8 mouse cellular contexts compared by ENCODE assay signal in genomic region chr1:135259128-135259436, GRCm38 (mm10). TPM values are rescaled to one million over a fixed set of nuclear protein-coding genes. Genes with fewer than 3 reads are reported as not detected.
DNase-seq lines count a peak whose midpoint lies in the region; ATAC-seq and TF ChIP-seq lines count a peak whose summit lies in the region.

No protein-coding gene starts in this region.

- peaks cover 36% of the 10 kb centered on the region for H3K27me3 ChIP-seq in heart, embryonic 12.5 days (replicated peaks)
- no peaks in the 10 kb centered on the region for H3K27me3 ChIP-seq in kidney, embryonic 16.5 days (ENCODE audit: insufficient read depth, low read length)
- no peaks in the 10 kb centered on the region; the same call in 1 of the 2 replicates for H3K27me3 ChIP-seq in liver, embryonic 11.5 days (replicated peaks; ENCODE audit: control insufficient read depth, insufficient read depth, low read length)

- peak; percentile 91 for ATAC-seq in CD4-positive, CD25-positive, alpha-beta regulatory T cell, adult 4 months
- ATAC-seq in erythroblast, adult 5-6 weeks (replicated peaks; ENCODE audit: low FRiP score, poor library complexity, severe bottlenecking) = peak; percentile 87
- ATAC-seq in heart, embryonic 12.5 days (ENCODE audit: insufficient number of reproducible peaks, low FRiP score) = peak; percentile 65
- ATAC-seq in kidney, embryonic 16.5 days (ENCODE audit: low FRiP score, low TSS enrichment) = peak; percentile 80
- peak; percentile 78 for ATAC-seq in liver, embryonic 11.5 days (replicated peaks; ENCODE audit: low FRiP score)

- peak; percentile 78; the same call in 1 of the 2 replicates for TF ChIP-seq CTCF in brain, embryonic 14.5 days (IDR thresholded peaks at IDR 0.05; ENCODE audit: borderline replicate concordance, extremely low read depth, insufficient read depth, insufficient read length)

- H3K4me2 ChIP-seq in heart, embryonic 12.5 days = peak overlapping the region; percentile 71
- H3K4me2 ChIP-seq in kidney, embryonic 16.5 days (replicated peaks; ENCODE audit: low read depth, low read length) = peak overlapping the region; percentile 53
- H3K4me2 ChIP-seq in liver, embryonic 11.5 days = peak overlapping the region; percentile 66

- WGBS in heart, embryonic 12.5 days = 2% methylated on average over 10 of the region's 10 CpGs
- WGBS in kidney, embryonic 16.5 days = under 1% methylated on average over 10 of the region's 10 CpGs
- under 1% methylated on average over 10 of the region's 10 CpGs for WGBS in liver, embryonic 11.5 days

- peak; percentile 94 for DNase-seq in brain, embryonic 14.5 days (ENCODE audit: low read depth)
- peak; percentile 80 for DNase-seq in liver, embryonic 11.5 days (ENCODE audit: low spot score)
- DNase-seq in natural killer cell, adult 2 months (ENCODE audit: low spot score in 2 of 2) = peak; percentile 67 to 74
- peak; percentile 35 for DNase-seq in telencephalon, adult 2 months (ENCODE audit: low read depth, low spot score)

- H3K9me3 ChIP-seq in heart, embryonic 12.5 days (replicated peaks) = no peaks in the 10 kb centered on the region
- H3K9me3 ChIP-seq in kidney, embryonic 16.5 days (ENCODE audit: low read length) = no peaks in the 10 kb centered on the region
- no peaks in the 10 kb centered on the region for H3K9me3 ChIP-seq in liver, embryonic 11.5 days (ENCODE audit: control insufficient read depth, low read length)

- no peak overlapping the region for H3K27ac ChIP-seq in heart, embryonic 12.5 days (ENCODE audit: poor library complexity, severe bottlenecking)
- H3K27ac ChIP-seq in kidney, embryonic 16.5 days (ENCODE audit: low read length) = peak overlapping the region; percentile 90
- H3K27ac ChIP-seq in liver, embryonic 11.5 days (ENCODE audit: low read depth, low read length) = peak overlapping the region; percentile 29; the same call in 1 of the 2 replicates

- H3K9ac ChIP-seq in heart, embryonic 12.5 days = peak overlapping the region; percentile 58
- peak overlapping the region; percentile 59 for H3K9ac ChIP-seq in kidney, embryonic 16.5 days (replicated peaks; ENCODE audit: low read length)
- H3K9ac ChIP-seq in liver, embryonic 11.5 days (ENCODE audit: low read depth, low read length) = peak overlapping the region; percentile 55

- peaks cover 28% of the 10 kb centered on the region for H3K36me3 ChIP-seq in heart, embryonic 12.5 days
- peaks cover 13% of the 10 kb centered on the region for H3K36me3 ChIP-seq in kidney, embryonic 16.5 days (ENCODE audit: insufficient read depth, low read length)
- peaks cover 3% of the 10 kb centered on the region for H3K36me3 ChIP-seq in liver, embryonic 11.5 days (ENCODE audit: control insufficient read depth, insufficient read depth, low read length)

- H3K4me3 ChIP-seq in heart, embryonic 12.5 days = peak overlapping the region; percentile 31
- peak overlapping the region; percentile 48 for H3K4me3 ChIP-seq in kidney, embryonic 16.5 days (ENCODE audit: low read length)
- H3K4me3 ChIP-seq in liver, embryonic 11.5 days (ENCODE audit: low read depth, low read length) = peak overlapping the region; percentile 28; the same call in 1 of the 2 replicates

- H3K4me1 ChIP-seq in heart, embryonic 12.5 days (replicated peaks) = peaks cover 28% of the 10 kb centered on the region
- H3K4me1 ChIP-seq in kidney, embryonic 16.5 days (ENCODE audit: insufficient read depth, low read length) = peaks cover 11% of the 10 kb centered on the region; the same call in 1 of the 2 replicates
- H3K4me1 ChIP-seq in liver, embryonic 11.5 days (replicated peaks; ENCODE audit: control insufficient read depth, insufficient read depth, low read length) = peaks cover 7% of the 10 kb centered on the region; the same call in 1 of the 2 replicates

- no peak for TF ChIP-seq POLR2A in brain, embryonic 14.5 days (IDR thresholded peaks at IDR 0.05; ENCODE audit: borderline replicate concordance, extremely low read depth, insufficient read depth, insufficient read length, poor library complexity, severe bottlenecking)

RNA-seq across cellular contexts. Expression of gene Elf3, which starts 0.7 kb away (rescaled TPM):
- not detected for polyA plus RNA-seq in CD4-positive, CD25-positive, alpha-beta regulatory T cell, adult 4 months (2017; shearing (Covaris generic))
- 0.15 and 0.20 TPM in 2 replicates for polyA plus RNA-seq in brain, embryonic 14.5 days (2012; rRNA removed)
- total RNA-seq in erythroblast, adult 5-6 weeks (2015; ENCODE audit: low replicate concordance) = not detected in 2 replicates
- not detected in 2 replicates for total RNA-seq in erythroblast, adult 5-6 weeks (2017; ENCODE audit: low replicate concordance)
- 0.48 and 0.91 TPM in 2 replicates for polyA plus RNA-seq in heart, embryonic 12.5 days (2016; fragmentation: Nextera tagmentation; extraction: Ambion mirVana)
- polyA plus RNA-seq in kidney, embryonic 16.5 days (2015; fragmentation: Nextera tagmentation; extraction: Ambion mirVana) = 41.8 and 44.1 TPM in 2 replicates
- 2.0 and 2.4 TPM in 2 replicates for polyA plus RNA-seq in liver, embryonic 11.5 days (2014; fragmentation: Nextera tagmentation; extraction: Ambion mirVana)

RNA-seq across cellular contexts. Expression of gene Rnpep, which starts 24.8 kb away (rescaled TPM):
- polyA plus RNA-seq in CD4-positive, CD25-positive, alpha-beta regulatory T cell, adult 4 months (2017; shearing (Covaris generic)) = 10 to 100 TPM; 34.5 to 45.6 TPM
- polyA plus RNA-seq in brain, embryonic 14.5 days (2012; rRNA removed) = 41.0 and 54.0 TPM in 2 replicates
- total RNA-seq in erythroblast, adult 5-6 weeks (2015; ENCODE audit: low replicate concordance) = 19.4 and 26.9 TPM in 2 replicates
- 15.3 and 18.6 TPM in 2 replicates for total RNA-seq in erythroblast, adult 5-6 weeks (2017; ENCODE audit: low replicate concordance)
- polyA plus RNA-seq in heart, embryonic 12.5 days (2016; fragmentation: Nextera tagmentation; extraction: Ambion mirVana) = 61.0 and 62.0 TPM in 2 replicates
- 89.8 and 91.8 TPM in 2 replicates for polyA plus RNA-seq in kidney, embryonic 16.5 days (2015; fragmentation: Nextera tagmentation; extraction: Ambion mirVana)
- 64.5 and 67.4 TPM in 2 replicates for polyA plus RNA-seq in liver, embryonic 11.5 days (2014; fragmentation: Nextera tagmentation; extraction: Ambion mirVana)

RNA-seq across cellular contexts. Expression of gene Timm17a, which starts 54.5 kb away (rescaled TPM):
- polyA plus RNA-seq in CD4-positive, CD25-positive, alpha-beta regulatory T cell, adult 4 months (2017; shearing (Covaris generic)) = 100 to 1,000 TPM; 197 to 215 TPM
- polyA plus RNA-seq in brain, embryonic 14.5 days (2012; rRNA removed) = 38.2 and 44.8 TPM in 2 replicates
- 15.8 and 34.1 TPM in 2 replicates for total RNA-seq in erythroblast, adult 5-6 weeks (2015; ENCODE audit: low replicate concordance)
- total RNA-seq in erythroblast, adult 5-6 weeks (2017; ENCODE audit: low replicate concordance) = 3.3 TPM in 2 replicates
- polyA plus RNA-seq in heart, embryonic 12.5 days (2016; fragmentation: Nextera tagmentation; extraction: Ambion mirVana) = 350 and 368 TPM in 2 replicates
- 201 and 206 TPM in 2 replicates for polyA plus RNA-seq in kidney, embryonic 16.5 days (2015; fragmentation: Nextera tagmentation; extraction: Ambion mirVana)
- polyA plus RNA-seq in liver, embryonic 11.5 days (2014; fragmentation: Nextera tagmentation; extraction: Ambion mirVana) = 258 and 269 TPM in 2 replicates

Comparison
In these comparisons a context has a peak if more than half of its experiments do, and no peak if none do; other contexts are left out.
1. DNase-seq: peak in every context shown above with its lines; median percentile 94 in brain, embryonic 14.5 days; 80 in liver, embryonic 11.5 days; 70 in natural killer cell, adult 2 months; 35 in telencephalon, adult 2 months.
2. RNA of gene Elf3, which starts 0.7 kb away (polyA plus RNA-seq): 41.8 to 44.1 TPM in kidney, embryonic 16.5 days; 2.0 to 2.4 TPM in liver, embryonic 11.5 days, 0.48 to 0.91 TPM in heart, embryonic 12.5 days, 0.15 to 0.20 TPM in brain, embryonic 14.5 days and not detected in CD4-positive, CD25-positive, alpha-beta regulatory T cell, adult 4 months; every median in the first group is over 10 times any median in the second.
3. Peak in every context shown above with its lines, with median percentiles within 50 percentile points of each other: ATAC-seq, H3K4me2 ChIP-seq, H3K4me3 ChIP-seq and H3K9ac ChIP-seq.